Mouse (Mus musculus): ENCODE data around the gene Naaa. TPM values are rescaled to one million over a fixed set of nuclear protein-coding genes. Genes with fewer than 3 reads are reported as not detected.

The Naaa gene
- 21.4 and 22.1 TPM in 2 replicates for polyA plus RNA-seq (2015; fragmentation: Nextera tagmentation; extraction: Ambion mirVana)

DNA sequence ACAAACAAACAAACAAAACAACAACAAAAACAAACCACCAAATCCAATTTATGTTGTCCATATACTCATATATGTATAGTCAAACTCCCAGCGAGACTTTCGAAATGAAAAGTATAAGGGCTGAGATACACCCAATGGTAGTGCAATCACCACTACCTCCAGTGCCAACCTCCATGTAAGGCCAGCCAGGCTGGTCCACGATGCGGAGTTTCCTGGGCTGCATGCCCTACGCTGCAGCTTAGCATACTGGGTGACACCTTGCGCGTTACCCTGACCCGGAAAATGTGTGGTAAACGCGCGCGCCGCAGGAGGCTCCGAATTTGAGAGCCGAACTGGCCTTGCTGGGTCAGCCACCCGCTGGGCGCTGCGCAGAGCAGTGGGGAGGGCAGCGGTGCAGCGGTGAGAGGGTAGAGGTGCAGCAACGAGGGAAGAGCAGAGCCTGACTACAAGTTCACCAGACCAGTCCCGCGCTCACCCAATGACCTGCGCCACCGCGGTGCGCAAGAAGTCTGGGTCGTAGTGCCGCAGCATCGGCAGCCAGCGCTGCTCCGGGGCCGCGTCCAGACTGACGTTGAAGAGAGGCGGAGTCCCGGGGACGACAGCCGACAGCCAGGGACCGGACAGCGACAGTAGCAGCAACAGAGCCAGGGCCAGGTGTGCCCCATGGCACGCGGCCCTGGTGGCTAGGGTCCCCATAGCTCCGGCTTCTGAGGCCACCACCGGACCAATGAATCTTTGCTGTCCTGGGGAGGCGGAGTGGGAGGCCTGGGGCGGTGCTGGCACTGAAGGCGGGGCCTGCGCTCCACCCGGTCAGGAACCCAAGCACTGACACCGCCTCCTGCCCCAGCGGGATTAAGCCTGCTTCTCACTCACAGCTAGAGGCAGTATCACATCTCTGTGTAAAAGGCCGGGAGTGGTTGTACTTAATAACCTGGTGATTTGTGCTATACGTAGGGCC is at the start of gene Naaa:
Gene Naaa, minus strand, starts transcription at position 734 of the 958 bp plus-strand sequence.
- H3K9ac ChIP-seq (ENCODE audit: low read length) = peak within 1 kb of the TSS; percentile 79
- peak; percentile 95 for ATAC-seq (ENCODE audit: insufficient read depth, low FRiP score)
- WGBS = 2% methylated on average over 54 of the region's 54 CpGs
- H3K4me2 ChIP-seq (ENCODE audit: low read depth, low read length) = peak within 1 kb of the TSS; percentile 89
- no peaks in the 10 kb centered on the region for H3K36me3 ChIP-seq (ENCODE audit: control insufficient read depth, insufficient read depth, low read length)
- H3K4me3 ChIP-seq (replicated peaks; ENCODE audit: low read length) = peak within 1 kb of the TSS; percentile 81
- H3K9me3 ChIP-seq (replicated peaks; ENCODE audit: control insufficient read depth, low read length) = no peaks in the 10 kb centered on the region
- no peaks in the 10 kb centered on the region for H3K27me3 ChIP-seq (ENCODE audit: control insufficient read depth, insufficient read depth, low read length)
- 0 out of 2 replicates have a peak, but pooled peaks cover 9% of the 10 kb centered on the region for H3K4me1 ChIP-seq (ENCODE audit: control insufficient read depth, insufficient read depth, low read length)
- peak within 1 kb of the TSS; percentile 18 for H3K27ac ChIP-seq (ENCODE audit: low read length)

DNA sequence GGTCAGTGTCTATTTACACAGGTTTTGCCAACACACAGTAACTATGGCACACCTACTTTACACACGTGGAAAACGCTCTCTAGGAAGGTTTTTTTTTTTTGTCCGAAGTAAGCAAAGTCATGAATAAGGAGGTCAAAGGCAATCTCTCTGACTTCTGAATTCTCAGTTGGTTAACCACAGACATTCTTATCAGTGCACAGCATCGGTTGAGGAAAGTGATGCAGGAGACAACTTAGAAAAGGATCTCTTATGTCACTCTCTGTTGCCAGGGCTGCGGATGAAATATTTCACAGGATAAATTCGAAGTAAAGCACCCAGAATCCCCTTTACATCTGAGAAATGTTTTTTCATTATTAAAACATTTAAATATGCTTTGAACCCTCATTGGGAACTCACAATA is 49.4 kb upstream of the Naaa start:
- Histone ChIP-seq H3K27ac (ENCODE audit: low read length) (no peak overlapping the region), H3K4me1 (ENCODE audit: control insufficient read depth, insufficient read depth, low read length) (peaks cover 8% of the 10 kb centered on the region), H3K4me3 (replicated peaks; ENCODE audit: low read length) (no peak overlapping the region), H3K9me3 (replicated peaks; ENCODE audit: control insufficient read depth, low read length) (no peaks in the 10 kb centered on the region), H3K36me3 (ENCODE audit: control insufficient read depth, insufficient read depth, low read length) (no peaks in the 10 kb centered on the region), H3K4me2 (ENCODE audit: low read depth, low read length) (no peak overlapping the region), H3K9ac (ENCODE audit: low read length) (no peak overlapping the region), H3K27me3 (ENCODE audit: control insufficient read depth, insufficient read depth, low read length) (no peaks in the 10 kb centered on the region)
- 61% methylated on average over 6 of the region's 6 CpGs for WGBS
- no peak for ATAC-seq (ENCODE audit: insufficient read depth, low FRiP score)

DNA sequence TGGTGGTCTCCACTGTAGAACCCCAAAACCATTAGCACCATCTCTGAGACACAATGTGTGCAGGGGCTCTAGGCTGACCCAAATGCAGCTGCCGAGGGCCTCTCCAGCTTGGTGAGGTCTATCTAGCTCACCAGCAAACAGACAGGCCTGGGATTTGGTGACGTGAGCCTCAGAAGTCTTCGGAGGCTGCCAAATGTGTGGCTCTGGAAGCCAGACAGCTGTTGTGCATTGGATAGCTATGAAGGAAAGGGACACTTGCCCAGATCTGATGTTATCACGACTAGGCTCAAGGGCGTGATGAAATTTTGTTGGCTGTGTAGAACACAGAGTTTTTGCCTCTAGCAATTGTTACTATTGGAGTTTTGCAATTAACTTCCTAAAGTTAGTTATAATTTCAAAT is 45.3 kb upstream of the Naaa start:
- ATAC-seq (ENCODE audit: insufficient read depth, low FRiP score) = peak; percentile 76; the same call in 1 of the 2 replicates

DNA sequence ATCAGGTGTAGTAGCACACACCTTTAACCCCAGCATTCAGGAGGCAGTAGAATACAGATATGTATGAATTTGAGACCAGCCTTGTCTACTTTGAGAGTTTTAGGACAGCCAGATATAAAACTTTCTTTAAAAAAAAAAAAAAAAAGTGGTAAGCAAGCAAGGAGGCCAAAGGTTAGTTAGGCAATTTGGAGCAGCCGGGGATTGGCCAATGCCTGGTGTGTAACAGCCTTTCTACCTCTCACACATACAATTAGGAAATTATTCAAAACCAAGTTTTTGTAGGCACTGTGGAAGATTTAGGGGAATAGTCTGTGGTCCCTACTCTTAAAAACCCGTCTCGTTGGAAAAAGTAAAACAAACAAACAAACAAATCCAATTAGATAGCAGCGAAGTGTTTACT is 44.6 kb upstream of the Naaa start:
- Histone ChIP-seq H3K27me3 (ENCODE audit: control insufficient read depth, insufficient read depth, low read length) (no peaks in the 10 kb centered on the region), H3K36me3 (ENCODE audit: control insufficient read depth, insufficient read depth, low read length) (no peaks in the 10 kb centered on the region), H3K9ac (ENCODE audit: low read length) (no peak overlapping the region), H3K9me3 (replicated peaks; ENCODE audit: control insufficient read depth, low read length) (no peaks in the 10 kb centered on the region), H3K4me3 (replicated peaks; ENCODE audit: low read length) (no peak overlapping the region), H3K27ac (ENCODE audit: low read length) (no peak overlapping the region), H3K4me1 (ENCODE audit: control insufficient read depth, insufficient read depth, low read length) (0 out of 2 replicates have a peak, but pooled peaks cover 2% of the 10 kb centered on the region), H3K4me2 (ENCODE audit: low read depth, low read length) (no peak overlapping the region)
- 81% methylated on average over 4 of the region's 4 CpGs for WGBS
- ATAC-seq (ENCODE audit: insufficient read depth, low FRiP score) = no peak

More for the DNA sequence above, 45.3 kb upstream of the Naaa start:
- no peaks in the 10 kb centered on the region for H3K9me3 ChIP-seq (replicated peaks; ENCODE audit: control insufficient read depth, low read length)
- no peak overlapping the region for H3K4me3 ChIP-seq (replicated peaks; ENCODE audit: low read length)
- H3K4me2 ChIP-seq (ENCODE audit: low read depth, low read length) = no peak overlapping the region
- H3K27ac ChIP-seq (ENCODE audit: low read length) = no peak overlapping the region; the same call in 1 of the 2 replicates
- no peak overlapping the region for H3K9ac ChIP-seq (ENCODE audit: low read length)
- H3K27me3 ChIP-seq (ENCODE audit: control insufficient read depth, insufficient read depth, low read length) = no peaks in the 10 kb centered on the region
- no peaks in the 10 kb centered on the region for H3K36me3 ChIP-seq (ENCODE audit: control insufficient read depth, insufficient read depth, low read length)
- H3K4me1 ChIP-seq (ENCODE audit: control insufficient read depth, insufficient read depth, low read length) = 0 out of 2 replicates have a peak, but pooled peaks cover 2% of the 10 kb centered on the region
- WGBS = 59% methylated on average over 5 of the region's 5 CpGs

DNA sequence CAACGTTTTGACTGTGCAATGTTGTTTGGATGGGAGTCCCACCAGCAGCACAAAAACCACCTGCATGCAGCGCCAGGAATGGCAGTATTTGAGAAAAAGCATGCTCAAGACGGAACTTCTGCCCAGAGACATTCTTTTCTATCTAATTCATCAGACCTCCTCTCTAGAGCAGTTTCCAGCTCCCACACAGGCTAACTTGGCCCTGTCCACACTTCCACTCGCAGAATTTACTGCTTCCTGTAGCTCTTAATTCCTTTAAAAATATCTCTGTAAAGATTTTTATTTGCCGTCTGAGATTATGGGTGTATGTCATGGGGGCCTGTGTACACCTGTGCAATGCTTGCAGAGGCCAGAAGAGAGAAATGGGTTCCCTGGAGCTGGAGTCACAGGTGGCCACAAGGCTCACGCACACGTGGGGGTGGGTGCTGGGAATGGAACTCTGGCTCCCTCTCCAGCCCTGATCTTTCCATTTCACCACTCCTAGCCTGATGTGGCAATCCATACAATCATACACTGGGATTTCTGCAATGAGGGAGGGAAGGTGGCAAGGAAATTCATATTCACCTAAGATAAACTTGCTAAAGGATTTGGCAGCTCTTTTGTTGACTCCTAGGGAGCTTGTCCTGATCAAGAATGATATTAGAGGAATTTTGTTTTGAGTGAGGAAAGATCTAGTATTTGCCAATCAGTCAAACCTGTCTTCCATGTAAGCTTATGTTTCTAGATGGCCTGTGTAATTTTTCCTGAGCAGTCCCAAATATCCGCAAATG is 43.8 kb upstream of the Naaa start:
- no peak overlapping the region for H3K4me3 ChIP-seq (replicated peaks; ENCODE audit: low read length)
- no peaks in the 10 kb centered on the region for H3K9me3 ChIP-seq (replicated peaks; ENCODE audit: control insufficient read depth, low read length)
- H3K36me3 ChIP-seq (ENCODE audit: control insufficient read depth, insufficient read depth, low read length) = no peaks in the 10 kb centered on the region
- H3K4me1 ChIP-seq (ENCODE audit: control insufficient read depth, insufficient read depth, low read length) = 0 out of 2 replicates have a peak, but pooled peaks cover 2% of the 10 kb centered on the region
- WGBS = 40% methylated on average over 8 of the region's 8 CpGs
- no peak for ATAC-seq (ENCODE audit: insufficient read depth, low FRiP score)
- H3K4me2 ChIP-seq (ENCODE audit: low read depth, low read length) = no peak overlapping the region
- H3K27me3 ChIP-seq (ENCODE audit: control insufficient read depth, insufficient read depth, low read length) = no peaks in the 10 kb centered on the region
- H3K9ac ChIP-seq (ENCODE audit: low read length) = no peak overlapping the region
- no peak overlapping the region for H3K27ac ChIP-seq (ENCODE audit: low read length)

DNA sequence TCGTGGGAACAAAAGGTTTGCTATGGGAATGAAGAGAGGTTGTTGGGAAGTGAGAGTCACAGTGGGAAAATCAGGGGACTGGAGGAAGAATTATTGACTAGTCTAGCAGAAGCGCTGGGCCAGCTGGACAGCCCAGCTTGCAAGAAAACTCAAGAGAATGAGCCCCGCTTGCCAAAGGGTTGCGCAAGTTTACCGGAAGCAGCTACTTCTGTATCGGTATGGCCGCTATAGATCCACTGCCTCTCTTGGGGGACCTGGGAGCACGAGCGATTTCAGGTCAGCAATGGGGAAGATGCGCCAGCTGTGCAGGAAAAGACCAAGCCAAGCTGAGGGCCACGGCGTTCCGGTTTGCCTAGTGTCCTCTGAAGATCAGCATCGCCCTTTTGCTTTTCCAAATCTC is 40.6 kb upstream of the Naaa start:
- Histone ChIP-seq H3K4me1 (ENCODE audit: control insufficient read depth, insufficient read depth, low read length) (0 out of 2 replicates have a peak, but pooled peaks cover 2% of the 10 kb centered on the region), H3K4me2 (ENCODE audit: low read depth, low read length) (no peak overlapping the region), H3K27me3 (ENCODE audit: control insufficient read depth, insufficient read depth, low read length) (no peaks in the 10 kb centered on the region), H3K36me3 (ENCODE audit: control insufficient read depth, insufficient read depth, low read length) (no peaks in the 10 kb centered on the region), H3K9ac (ENCODE audit: low read length) (no peak overlapping the region), H3K27ac (ENCODE audit: low read length) (no peak overlapping the region), H3K4me3 (replicated peaks; ENCODE audit: low read length) (no peak overlapping the region), H3K9me3 (replicated peaks; ENCODE audit: control insufficient read depth, low read length) (no peaks in the 10 kb centered on the region)
- 81% methylated on average over 14 of the region's 14 CpGs for WGBS
- ATAC-seq (ENCODE audit: insufficient read depth, low FRiP score) = no peak

DNA sequence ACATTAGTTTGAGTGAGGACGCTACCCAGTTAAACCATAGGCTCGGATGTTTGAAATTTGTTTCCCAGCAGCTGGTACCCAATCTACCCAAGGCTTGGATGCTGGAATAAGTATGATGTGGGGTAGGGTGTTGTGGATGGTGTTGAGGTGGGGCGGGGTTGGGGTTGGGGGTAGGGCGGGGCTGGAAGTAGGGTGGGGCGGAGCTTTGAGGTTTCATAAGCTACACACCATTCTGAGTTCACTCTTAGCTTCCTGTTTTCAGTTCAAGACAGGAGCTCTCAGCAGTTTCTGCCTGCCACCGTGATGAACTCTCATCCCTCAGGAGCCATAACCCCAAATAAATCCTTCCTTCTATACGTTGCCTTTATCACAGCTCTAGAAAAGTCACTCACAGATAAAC is 40.1 kb upstream of the Naaa start:
- Histone ChIP-seq H3K4me1 (ENCODE audit: control insufficient read depth, insufficient read depth, low read length) (0 out of 2 replicates have a peak, but pooled peaks cover 1% of the 10 kb centered on the region), H3K9ac (ENCODE audit: low read length) (no peak overlapping the region), H3K36me3 (ENCODE audit: control insufficient read depth, insufficient read depth, low read length) (no peaks in the 10 kb centered on the region), H3K4me3 (replicated peaks; ENCODE audit: low read length) (no peak overlapping the region), H3K4me2 (ENCODE audit: low read depth, low read length) (no peak overlapping the region), H3K27ac (ENCODE audit: low read length) (no peak overlapping the region), H3K9me3 (replicated peaks; ENCODE audit: control insufficient read depth, low read length) (no peaks in the 10 kb centered on the region), H3K27me3 (ENCODE audit: control insufficient read depth, insufficient read depth, low read length) (no peaks in the 10 kb centered on the region)
- ATAC-seq (ENCODE audit: insufficient read depth, low FRiP score) = no peak
- WGBS = 73% methylated on average over 7 of the region's 7 CpGs

DNA sequence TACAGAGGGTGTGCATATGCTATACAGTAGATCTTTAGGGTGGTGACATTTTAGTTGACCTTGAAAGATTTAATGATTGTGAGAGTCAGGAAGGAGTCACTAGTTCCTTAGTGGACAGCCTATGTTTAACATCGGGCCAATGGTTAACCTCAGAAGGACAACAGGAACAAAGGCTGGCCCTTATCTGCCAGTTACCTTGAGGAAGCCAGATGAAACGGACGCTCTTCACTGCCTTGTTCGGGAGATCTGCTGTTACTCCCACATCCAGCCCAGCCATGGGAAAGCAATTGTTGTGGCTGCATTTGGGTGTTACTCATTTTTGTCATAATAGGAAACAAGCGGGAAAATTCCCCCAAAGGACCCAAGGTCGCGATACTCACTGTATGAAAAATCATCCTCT is 35.8 kb upstream of the Naaa start:
- Histone ChIP-seq H3K4me1 (ENCODE audit: control insufficient read depth, insufficient read depth, low read length) (peaks cover 8% of the 10 kb centered on the region), H3K9me3 (replicated peaks; ENCODE audit: control insufficient read depth, low read length) (no peaks in the 10 kb centered on the region), H3K4me3 (replicated peaks; ENCODE audit: low read length) (no peak overlapping the region), H3K27ac (ENCODE audit: low read length) (no peak overlapping the region), H3K4me2 (ENCODE audit: low read depth, low read length) (no peak overlapping the region), H3K36me3 (ENCODE audit: control insufficient read depth, insufficient read depth, low read length) (no peaks in the 10 kb centered on the region), H3K27me3 (ENCODE audit: control insufficient read depth, insufficient read depth, low read length) (no peaks in the 10 kb centered on the region), H3K9ac (ENCODE audit: low read length) (no peak overlapping the region)
- WGBS = 42% methylated on average over 7 of the region's 7 CpGs
- ATAC-seq (ENCODE audit: insufficient read depth, low FRiP score) = no peak

All from stomach, embryonic 16.5 days (tissue).